Mouse (Mus musculus) forebrain, embryonic 14.5 days (tissue): Measurements from ENCODE around the gene Dvl2. TPM values are rescaled to one million over a fixed set of nuclear protein-coding genes. Genes with fewer than 3 reads are reported as not detected.
A peak's percentile ranks its signal among the peaks of the same experiment; 100 is the strongest.
"Not testable (repeated sequence)": the region's sequence is repeated elsewhere in the genome, so short reads cannot be mapped to it uniquely, and the experiment has no call there.

Experiments used
- ATAC-seq: fragments of 200-750 bp; cut with Nextera tagmentation; 2 replicates; pipeline ENCODE4 v1.8.0; 2017; ENCODE audit warnings: mild to moderate bottlenecking, moderate library complexity
- DNase-seq: peaks from one replicate; pipeline ENCODE4 v3.0.0-alpha.2; 2015; ENCODE audit warnings: low spot score
- H3K27ac ChIP-seq: fragments of 300-500 bp; sonication (generic); 2 replicates; pipeline ENCODE4 v1.5.1; 2014; ENCODE audit warnings: low read depth, mild to moderate bottlenecking, control low read depth, low read length, moderate library complexity
- H3K27me3 ChIP-seq: fragments of 300-500 bp; sonication (generic); replicated peaks from 2 replicates; pipeline ENCODE4 v1.6.1; 2014; ENCODE audit warnings: low read length, control low read depth, mixed read lengths; ENCODE audit not compliant: control insufficient read depth, insufficient read depth
- H3K36me3 ChIP-seq: fragments of 300-500 bp; sonication (generic); 2 replicates; pipeline ENCODE4 v1.6.1; 2014; ENCODE audit warnings: low read length, control low read depth; ENCODE audit not compliant: control insufficient read depth, insufficient read depth
- H3K4me1 ChIP-seq: fragments of 300-500 bp; sonication (generic); 2 replicates; pipeline ENCODE4 v1.6.1; 2014; ENCODE audit warnings: antibody characterized with exemption, low read length, control low read depth; ENCODE audit not compliant: control insufficient read depth, insufficient read depth
- H3K4me2 ChIP-seq: fragments of 300-500 bp; sonication (generic); 2 replicates; pipeline ENCODE4 v1.6.1; 2014; ENCODE audit warnings: mild to moderate bottlenecking, control low read depth, low read length
- H3K4me3 ChIP-seq: fragments of 300-500 bp; sonication (generic); 2 replicates; pipeline ENCODE4 v1.5.1; 2014; ENCODE audit warnings: low read depth, low read length, control low read depth
- H3K9ac ChIP-seq: fragments of 300-500 bp; sonication (generic); 2 replicates; pipeline ENCODE4 v1.6.1; 2014; ENCODE audit warnings: mild to moderate bottlenecking, low read length, control low read depth, moderate library complexity
- H3K9me3 ChIP-seq: fragments of 300-500 bp; sonication (generic); replicated peaks from 2 replicates; pipeline ENCODE4 v1.6.1; 2016; ENCODE audit warnings: low read length, control low read depth, mixed read lengths; ENCODE audit not compliant: control insufficient read depth
- WGBS: fragments of 180-500 bp; shearing (Covaris S2); extraction: QIAGEN DNeasy Blood & Tissue Kit; methylation state at CpG from one replicate; pipeline ENCODE4 v1.1.7; 2014; 5-methylcytosine and 5-hydroxymethylcytosine counted together
- polyA plus RNA-seq: library from polyadenylated mRNA; unstranded; fragments of >200 nt; fragmentation: Nextera tagmentation; extraction: Ambion mirVana; gene quantifications from 2 replicates; pipeline ENCODE4 v1.2.1, GENCODE M21; 2014

Dvl2 gene
- polyA plus RNA-seq, 1 experiment from 2014 or later: 19.7 TPM

DNA sequence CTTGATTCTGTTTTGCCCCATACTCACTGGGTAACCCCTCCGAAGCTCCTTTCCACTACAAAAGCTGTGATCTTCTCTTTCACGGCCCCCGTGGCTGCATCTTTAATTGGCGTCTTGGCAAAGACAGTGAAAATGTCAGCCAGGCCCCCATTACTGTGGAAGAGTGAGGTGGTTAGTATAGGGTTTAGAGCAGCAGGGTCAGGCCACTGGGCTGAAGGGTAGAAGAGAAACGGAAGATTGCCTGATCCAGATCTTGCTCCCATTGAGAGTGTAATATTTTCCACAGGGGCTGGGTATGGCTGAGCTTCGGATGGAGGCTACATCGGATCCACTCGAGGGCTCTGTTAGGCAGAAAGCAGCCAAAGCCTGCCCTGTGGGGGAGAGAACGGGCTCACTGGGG, 12.5 kb downstream of the Dvl2 start:
- Histone ChIP-seq H3K4me3 (no peak overlapping the region), H3K27me3 (no peaks in the 10 kb centered on the region), H3K4me2 (no peak overlapping the region), H3K36me3 (peaks cover 62% of the 10 kb centered on the region), H3K4me1 (peaks cover 10% of the 10 kb centered on the region), H3K27ac (no peak overlapping the region), H3K9me3 (no peaks in the 10 kb centered on the region), H3K9ac (no peak overlapping the region)
- DNase-seq: no peak
- ATAC-seq: no peak
- WGBS: 86% methylated on average over 9 of the region's 9 CpGs

DNA sequence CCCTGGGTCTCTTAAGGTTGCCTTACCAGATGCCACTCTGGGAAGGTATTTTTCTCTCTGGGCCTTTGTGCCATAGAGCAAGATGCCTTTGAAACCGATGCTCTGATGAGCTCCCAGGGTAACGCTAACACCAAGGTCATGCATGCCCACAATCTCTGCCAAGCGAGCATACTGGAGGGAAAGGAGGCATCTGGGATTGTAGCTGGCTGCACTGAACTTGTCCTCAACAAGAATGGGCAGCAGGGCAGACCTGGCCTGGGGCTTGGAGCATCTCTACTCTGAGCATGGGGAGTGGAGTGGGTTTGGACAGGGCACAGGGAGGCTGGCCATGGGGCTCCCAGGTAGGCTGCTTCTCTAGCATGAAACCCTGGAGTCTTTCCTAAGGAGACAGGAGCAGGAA, 13.0 kb downstream of the Dvl2 start:
- DNase-seq: no peak
- ATAC-seq: no peak
- Histone ChIP-seq H3K4me1 (peaks cover 11% of the 10 kb centered on the region), H3K27me3 (no peaks in the 10 kb centered on the region), H3K36me3 (peaks cover 57% of the 10 kb centered on the region), H3K4me3 (no peak overlapping the region), H3K27ac (no peak overlapping the region), H3K9ac (no peak overlapping the region), H3K9me3 (no peaks in the 10 kb centered on the region), H3K4me2 (no peak overlapping the region)
- WGBS: 80% methylated on average over 3 of the region's 3 CpGs

DNA sequence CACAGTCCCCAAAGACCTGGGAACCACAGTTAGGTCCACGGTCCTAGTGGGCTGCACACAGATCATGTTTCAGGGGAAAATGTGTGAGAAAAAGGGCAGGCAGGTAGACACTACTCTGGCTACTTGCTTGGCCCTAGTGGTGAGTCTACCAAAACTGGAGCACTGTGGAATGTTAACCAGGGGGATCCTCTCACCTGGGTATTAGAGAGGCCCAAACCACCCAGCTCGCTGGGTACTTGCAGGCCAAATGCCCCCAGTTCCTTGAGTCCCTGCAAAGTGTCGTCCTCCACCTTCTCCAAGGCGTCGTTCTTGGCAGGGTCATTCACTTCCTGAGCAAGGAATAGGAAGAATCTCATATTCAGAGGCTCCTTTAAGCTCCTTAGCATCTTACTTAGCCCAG, 13.7 kb downstream of the Dvl2 start:
- peaks cover 50% of the 10 kb centered on the region for H3K36me3 ChIP-seq
- 65% methylated on average over 5 of the region's 5 CpGs for WGBS
- H3K4me1 ChIP-seq: peaks cover 12% of the 10 kb centered on the region
- H3K27me3 ChIP-seq: no peaks in the 10 kb centered on the region
- DNase-seq: no peak
- no peaks in the 10 kb centered on the region for H3K9me3 ChIP-seq
- no peak for ATAC-seq
- no peak overlapping the region for H3K4me2 ChIP-seq
- no peak overlapping the region for H3K27ac ChIP-seq
- H3K9ac ChIP-seq: no peak overlapping the region
- H3K4me3 ChIP-seq: no peak overlapping the region

DNA sequence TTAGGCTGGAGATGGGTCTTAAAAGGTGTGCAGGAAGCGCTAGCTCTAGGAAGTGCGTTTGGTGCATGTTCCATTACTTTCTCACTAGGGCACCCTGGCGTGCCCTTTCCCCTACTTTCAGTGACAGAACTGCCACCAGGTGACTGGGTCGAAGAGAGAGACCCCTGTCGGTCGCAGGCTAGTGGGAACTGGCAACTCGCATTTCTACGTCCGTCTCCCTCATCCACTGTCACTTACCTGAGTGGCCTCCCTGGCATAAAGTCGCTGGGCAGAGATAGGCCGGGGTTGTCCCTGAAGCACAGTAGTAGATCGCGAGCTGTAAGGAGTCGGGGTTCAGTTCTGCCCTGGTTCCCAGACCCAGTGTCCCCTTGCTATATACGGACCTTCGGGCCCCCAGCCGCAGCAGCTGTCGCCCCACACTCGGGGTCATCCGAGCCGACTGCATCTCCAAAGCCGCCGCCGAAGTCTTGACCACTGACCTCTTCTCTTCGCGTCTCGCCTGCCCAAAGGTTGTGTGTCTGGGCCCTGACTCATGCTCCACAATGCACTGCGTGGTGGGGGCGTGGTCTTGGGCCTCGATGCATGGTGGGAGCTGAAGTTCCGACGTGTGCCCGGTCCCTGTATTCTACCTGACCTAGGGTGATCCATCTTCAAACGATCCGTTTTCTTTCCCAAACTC, 14.6 kb downstream of the Dvl2 start, which contains the start of gene Acadvl:
TSS of gene Acadvl (minus strand) at position 532 of the 679 bp plus-strand sequence.
- peak; percentile 89 for DNase-seq
- H3K4me3 ChIP-seq: peak within 1 kb of the TSS; percentile 45
- H3K27ac ChIP-seq: peak within 1 kb of the TSS; percentile 29; the same call in 1 of the 2 replicates
- peaks cover 41% of the 10 kb centered on the region for H3K36me3 ChIP-seq
- peak within 1 kb of the TSS; percentile 75 for H3K9ac ChIP-seq
- no peaks in the 10 kb centered on the region for H3K9me3 ChIP-seq
- peak within 1 kb of the TSS; percentile 80 for H3K4me2 ChIP-seq
- WGBS: under 1% methylated on average over 35 of the region's 35 CpGs
- H3K27me3 ChIP-seq: no peaks in the 10 kb centered on the region
- peaks cover 22% of the 10 kb centered on the region for H3K4me1 ChIP-seq
- ATAC-seq: peak; percentile 81

DNA sequence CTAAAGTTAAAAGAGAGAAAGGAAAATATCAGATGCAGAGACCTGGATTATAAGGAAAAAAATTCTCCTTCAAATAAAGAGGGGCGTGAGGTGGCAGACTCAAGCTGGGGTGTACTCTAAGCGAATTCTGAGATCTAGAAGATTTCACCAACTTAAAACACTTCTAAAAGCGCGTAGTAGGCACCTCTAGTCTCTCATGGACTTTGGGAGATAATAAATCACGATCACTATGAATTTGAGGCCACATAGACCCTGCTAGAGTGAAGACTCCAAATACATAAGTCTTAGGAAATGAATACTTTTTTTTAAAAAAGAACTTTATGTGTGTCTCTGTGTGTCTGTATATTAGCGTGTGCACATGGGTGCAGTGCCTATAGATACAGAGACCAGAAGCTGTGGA, 15.3 kb downstream of the Dvl2 start:
- H3K9me3 ChIP-seq: no peaks in the 10 kb centered on the region
- peaks cover 27% of the 10 kb centered on the region for H3K4me1 ChIP-seq
- WGBS: 64% methylated on average over 6 of the region's 6 CpGs
- no peak for ATAC-seq
- H3K27me3 ChIP-seq: no peaks in the 10 kb centered on the region
- peak overlapping the region; percentile 45; the same call in 1 of the 2 replicates for H3K4me3 ChIP-seq
- DNase-seq: no peak
- H3K4me2 ChIP-seq: peak overlapping the region; percentile 80
- H3K36me3 ChIP-seq: peaks cover 34% of the 10 kb centered on the region
- H3K27ac ChIP-seq: no peak overlapping the region
- H3K9ac ChIP-seq: peak overlapping the region; percentile 75

DNA sequence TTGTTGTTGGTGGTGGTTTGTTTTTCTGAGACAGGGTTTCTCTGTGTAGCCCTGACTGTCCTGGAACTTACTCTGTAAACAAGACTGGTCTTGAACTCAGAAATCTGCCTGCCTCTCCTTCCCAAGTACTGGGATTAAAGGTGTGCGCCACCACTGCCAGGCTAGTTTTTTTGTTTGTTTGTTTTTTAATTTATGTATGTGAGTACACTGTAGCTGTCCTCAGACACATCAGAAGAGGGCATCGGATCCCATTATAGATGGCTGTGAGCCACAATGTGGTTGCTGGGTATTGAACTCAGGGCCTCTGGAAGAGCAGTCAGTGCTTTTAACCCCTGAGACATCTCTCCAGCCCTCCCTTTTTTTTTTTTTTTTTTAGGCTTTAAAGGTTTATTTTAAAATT, 15.8 kb downstream of the Dvl2 start:
- ATAC-seq, H3K9me3 ChIP-seq, H3K9ac ChIP-seq, H3K27ac ChIP-seq, DNase-seq, H3K4me3 ChIP-seq, H3K27me3 ChIP-seq, H3K4me2 ChIP-seq: not testable (repeated sequence)
- H3K4me1 ChIP-seq: peaks cover 27% of the 10 kb centered on the region
- WGBS: 76% methylated on average over 2 of the region's 2 CpGs
- H3K36me3 ChIP-seq: peaks cover 29% of the 10 kb centered on the region

DNA sequence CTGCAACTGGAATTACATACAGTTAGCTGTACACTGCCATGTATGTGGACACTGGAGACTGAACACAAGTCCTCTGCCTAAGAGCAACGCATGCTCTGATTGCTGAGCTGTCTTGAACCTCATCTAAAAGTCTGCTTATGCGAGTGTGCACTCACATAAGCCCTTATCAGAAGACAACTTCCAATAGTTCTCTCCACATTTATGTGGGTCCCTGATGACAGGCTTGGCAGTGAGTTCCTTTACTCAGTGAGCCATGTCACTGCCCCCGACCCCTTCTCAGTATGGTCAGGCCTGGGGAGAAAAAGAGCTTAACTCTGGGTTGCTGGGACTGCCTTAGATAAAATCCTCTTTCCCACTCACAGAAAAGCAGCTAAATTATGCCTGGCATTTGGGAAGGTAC, 16.3 kb downstream of the Dvl2 start, which contains the start of gene Dlg4:
TSS of gene Dlg4 (plus strand) at position 274 of the 400 bp plus-strand sequence.
- H3K9me3 ChIP-seq: no peaks in the 10 kb centered on the region
- ATAC-seq (no peak), DNase-seq (no peak)
- no peaks in the 10 kb centered on the region for H3K27me3 ChIP-seq
- H3K4me2 ChIP-seq: peak within 1 kb of the TSS; percentile 79
- peak within 1 kb of the TSS; percentile 90; the same call in 1 of the 2 replicates for H3K27ac ChIP-seq
- H3K4me1 ChIP-seq: peaks cover 27% of the 10 kb centered on the region
- peak within 1 kb of the TSS; percentile 66 for H3K4me3 ChIP-seq
- WGBS: 63% methylated on average over 3 of the region's 3 CpGs
- H3K36me3 ChIP-seq: peaks cover 24% of the 10 kb centered on the region
- peak within 1 kb of the TSS; percentile 94 for H3K9ac ChIP-seq

DNA sequence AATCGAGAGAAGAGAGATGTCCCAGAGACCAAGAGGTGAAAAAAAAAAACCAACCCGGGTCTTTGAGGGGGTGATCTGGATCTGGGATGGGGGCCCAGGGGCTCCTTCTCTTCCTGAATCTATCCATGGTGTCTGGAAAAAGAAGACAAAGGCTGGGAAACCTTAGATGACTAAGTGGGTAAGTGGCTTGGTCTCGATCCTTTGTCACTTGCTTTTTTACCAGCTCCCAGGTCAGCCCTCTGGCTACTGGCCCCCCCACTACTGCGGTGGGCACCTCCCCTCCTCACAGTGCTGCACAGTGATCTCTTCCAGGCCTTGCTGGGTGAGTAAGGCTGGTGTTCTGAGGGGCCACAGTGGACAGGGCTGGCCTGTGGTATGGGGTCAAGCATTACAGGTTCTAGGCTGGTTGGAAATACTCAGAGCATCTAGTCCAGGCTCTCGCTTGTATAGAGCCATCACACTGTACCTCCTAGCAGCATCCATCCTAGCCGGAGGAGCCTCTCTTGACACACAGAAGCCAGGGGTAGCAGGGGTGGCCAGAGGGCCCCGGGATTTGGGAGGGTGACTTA, 16.9 kb downstream of the Dvl2 start:
- Histone ChIP-seq H3K27me3 (no peaks in the 10 kb centered on the region), H3K27ac (peak overlapping the region; percentile 90; the same call in 1 of the 2 replicates), H3K4me1 (peaks cover 31% of the 10 kb centered on the region)

More for the DNA sequence above, 16.9 kb downstream of the Dvl2 start:
- ATAC-seq: no peak
- Histone ChIP-seq H3K4me3 (peak overlapping the region; percentile 66; the same call in 1 of the 2 replicates), H3K36me3 (peaks cover 18% of the 10 kb centered on the region), H3K9me3 (no peaks in the 10 kb centered on the region), H3K9ac (peak overlapping the region; percentile 94), H3K4me2 (peak overlapping the region; percentile 79)
- 35% methylated on average over 7 of the region's 7 CpGs for WGBS
- DNase-seq: no peak
